In the genomic region with DNA sequence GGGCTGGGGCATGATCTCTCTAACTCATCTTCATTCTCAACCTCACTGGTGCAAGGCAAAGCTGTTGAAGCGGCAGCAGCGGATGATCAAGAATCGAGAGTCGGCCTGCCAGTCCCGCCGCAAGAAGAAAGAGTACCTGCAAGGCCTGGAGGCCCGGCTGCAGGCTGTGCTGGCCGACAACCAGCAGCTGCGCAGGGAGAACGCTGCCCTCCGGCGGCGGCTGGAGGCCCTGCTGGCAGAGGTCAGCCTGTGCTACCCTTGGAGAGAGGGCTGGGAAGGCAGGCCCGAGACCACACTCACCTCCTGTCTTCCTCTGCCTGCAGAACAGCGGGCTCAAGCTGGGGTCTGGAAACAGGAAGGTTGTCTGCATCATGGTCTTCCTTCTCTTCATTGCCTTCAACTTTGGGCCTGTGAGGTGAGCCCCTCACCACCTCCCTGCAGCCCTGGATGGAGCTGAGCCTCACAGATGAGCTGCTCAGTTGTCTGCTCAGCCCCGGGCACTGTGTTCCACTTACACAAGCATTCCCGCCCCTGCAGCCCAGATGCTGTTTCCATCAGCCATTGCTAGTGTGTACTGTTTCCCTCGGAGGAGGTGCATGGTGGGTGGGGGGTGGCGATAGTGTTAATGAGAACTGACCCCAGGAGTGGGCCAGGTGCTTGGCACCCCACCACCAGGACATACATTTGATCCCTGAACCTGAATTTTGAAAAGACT, we compare ENCODE assay signal across 8 mouse cellular contexts. TPM values are rescaled to one million over a fixed set of nuclear protein-coding genes. Genes with fewer than 3 reads are reported as not detected.
A peak's percentile ranks its signal among the peaks of the same experiment; 100 is the strongest.
DNase-seq lines count a peak whose midpoint lies in the region; ATAC-seq lines count a peak whose summit lies in the region.

No protein-coding gene starts in this region.

- 55% methylated on average over 19 of the region's 19 CpGs for WGBS in heart, embryonic 11.5 days (ENCODE audit: insufficient replicate concordance)
- 49% methylated on average over 19 of the region's 19 CpGs for WGBS in neural tube, embryonic 11.5 days
- WGBS in neural tube, embryonic 15.5 days, result 50% methylated on average over 19 of the region's 19 CpGs
- 49% methylated on average over 19 of the region's 19 CpGs for WGBS in heart, embryonic 12.5 days

- no peaks in the 10 kb centered on the region; the same call in 1 of the 2 replicates for H3K27me3 ChIP-seq in heart, embryonic 11.5 days (ENCODE audit: control insufficient read depth, insufficient read depth, low read length)
- no peaks in the 10 kb centered on the region for H3K27me3 ChIP-seq in neural tube, embryonic 11.5 days (ENCODE audit: control insufficient read depth, insufficient read depth, low read length)
- no peaks in the 10 kb centered on the region for H3K27me3 ChIP-seq in neural tube, embryonic 15.5 days (replicated peaks)
- no peaks in the 10 kb centered on the region for H3K27me3 ChIP-seq in heart, embryonic 12.5 days (replicated peaks)

- ATAC-seq in heart, embryonic 11.5 days (replicated peaks; ENCODE audit: insufficient number of reproducible peaks, low FRiP score, low TSS enrichment), result no peak
- ATAC-seq in neural tube, embryonic 11.5 days (ENCODE audit: insufficient read depth, low FRiP score, low TSS enrichment), result no peak
- ATAC-seq in neural tube, embryonic 15.5 days (ENCODE audit: low FRiP score), result no peak
- no peak for ATAC-seq in heart, embryonic 12.5 days (ENCODE audit: insufficient number of reproducible peaks, low FRiP score)

- H3K27ac ChIP-seq in heart, embryonic 11.5 days (ENCODE audit: low read depth, low read length), result no peak overlapping the region
- H3K27ac ChIP-seq in neural tube, embryonic 11.5 days (ENCODE audit: low read depth, low read length), result no peak overlapping the region
- no peak overlapping the region for H3K27ac ChIP-seq in neural tube, embryonic 15.5 days (replicated peaks)
- no peak overlapping the region for H3K27ac ChIP-seq in heart, embryonic 12.5 days (ENCODE audit: poor library complexity, severe bottlenecking)

- no peak overlapping the region for H3K9ac ChIP-seq in heart, embryonic 11.5 days (ENCODE audit: low read depth, low read length)
- no peak overlapping the region for H3K9ac ChIP-seq in neural tube, embryonic 11.5 days (ENCODE audit: low read length)
- H3K9ac ChIP-seq in neural tube, embryonic 15.5 days (replicated peaks), result no peak overlapping the region
- no peak overlapping the region for H3K9ac ChIP-seq in heart, embryonic 12.5 days

- DNase-seq in heart, adult 11 months, result peak; percentile 91
- DNase-seq in neural tube, embryonic 11.5 days (ENCODE audit: low spot score), result peak; percentile 54
- DNase-seq in cerebellum, postnatal 10 days, result peak; percentile 54 to 56
- peak; percentile 69 for DNase-seq in retina, embryonic 14.5 days (ENCODE audit: low spot score)
- no peak for DNase-seq in layer of hippocampus, adult 9-10 months (ENCODE audit: low spot score)

- H3K4me1 ChIP-seq in heart, embryonic 11.5 days (ENCODE audit: control insufficient read depth, insufficient read depth, low read length), result peaks cover 20% of the 10 kb centered on the region
- peaks cover 11% of the 10 kb centered on the region; the same call in 1 of the 2 replicates for H3K4me1 ChIP-seq in neural tube, embryonic 11.5 days (ENCODE audit: control insufficient read depth, insufficient read depth, low read length)
- H3K4me1 ChIP-seq in neural tube, embryonic 15.5 days, result peaks cover 31% of the 10 kb centered on the region
- peaks cover 31% of the 10 kb centered on the region for H3K4me1 ChIP-seq in heart, embryonic 12.5 days (replicated peaks)

- no peak overlapping the region for H3K4me2 ChIP-seq in heart, embryonic 11.5 days
- no peak overlapping the region for H3K4me2 ChIP-seq in neural tube, embryonic 11.5 days (ENCODE audit: low read depth)
- H3K4me2 ChIP-seq in neural tube, embryonic 15.5 days, result no peak overlapping the region
- no peak overlapping the region for H3K4me2 ChIP-seq in heart, embryonic 12.5 days

- peaks cover 15% of the 10 kb centered on the region for H3K36me3 ChIP-seq in heart, embryonic 11.5 days (ENCODE audit: control insufficient read depth, insufficient read depth, low read length)
- H3K36me3 ChIP-seq in neural tube, embryonic 11.5 days (ENCODE audit: control insufficient read depth, insufficient read depth, low read length), result peaks cover 20% of the 10 kb centered on the region
- peaks cover 63% of the 10 kb centered on the region for H3K36me3 ChIP-seq in neural tube, embryonic 15.5 days
- H3K36me3 ChIP-seq in heart, embryonic 12.5 days, result peaks cover 56% of the 10 kb centered on the region

- no peaks in the 10 kb centered on the region for H3K9me3 ChIP-seq in heart, embryonic 11.5 days (replicated peaks; ENCODE audit: control insufficient read depth, low read length)
- no peaks in the 10 kb centered on the region for H3K9me3 ChIP-seq in neural tube, embryonic 11.5 days (ENCODE audit: control insufficient read depth, low read length)
- no peaks in the 10 kb centered on the region for H3K9me3 ChIP-seq in neural tube, embryonic 15.5 days (replicated peaks)
- H3K9me3 ChIP-seq in heart, embryonic 12.5 days (replicated peaks), result no peaks in the 10 kb centered on the region

- no peak overlapping the region for H3K4me3 ChIP-seq in heart, embryonic 11.5 days (ENCODE audit: low read depth, low read length)
- no peak overlapping the region for H3K4me3 ChIP-seq in neural tube, embryonic 11.5 days (ENCODE audit: low read depth, low read length)
- no peak overlapping the region for H3K4me3 ChIP-seq in neural tube, embryonic 15.5 days (replicated peaks)
- H3K4me3 ChIP-seq in heart, embryonic 12.5 days, result no peak overlapping the region

RNA-seq across cellular contexts. Expression of a gene that starts 4.7 kb away (rescaled TPM):
- polyA plus RNA-seq in heart, embryonic 11.5 days (2014; fragmentation: Nextera tagmentation; extraction: Ambion mirVana), result 41.0 and 49.8 TPM in 2 replicates
- polyA plus RNA-seq in neural tube, embryonic 11.5 days (2014; fragmentation: Nextera tagmentation; extraction: Ambion mirVana), result 78.3 and 88.4 TPM in 2 replicates
- 109 and 112 TPM in 2 replicates for polyA plus RNA-seq in neural tube, embryonic 15.5 days (2015; fragmentation: Nextera tagmentation; extraction: Ambion mirVana)
- polyA plus RNA-seq in heart, embryonic 12.5 days (2016; fragmentation: Nextera tagmentation; extraction: Ambion mirVana), result 63.2 and 67.0 TPM in 2 replicates

RNA-seq across cellular contexts. Expression of a gene that starts 7.1 kb away (rescaled TPM):
- polyA plus RNA-seq in heart, embryonic 11.5 days (2014; fragmentation: Nextera tagmentation; extraction: Ambion mirVana), result 10.9 and 11.4 TPM in 2 replicates
- 15.5 and 17.6 TPM in 2 replicates for polyA plus RNA-seq in neural tube, embryonic 11.5 days (2014; fragmentation: Nextera tagmentation; extraction: Ambion mirVana)
- polyA plus RNA-seq in neural tube, embryonic 15.5 days (2015; fragmentation: Nextera tagmentation; extraction: Ambion mirVana), result 14.9 and 15.8 TPM in 2 replicates
- 10.2 and 11.1 TPM in 2 replicates for polyA plus RNA-seq in heart, embryonic 12.5 days (2016; fragmentation: Nextera tagmentation; extraction: Ambion mirVana)

RNA-seq across cellular contexts. Expression of a gene that starts 18.7 kb away (rescaled TPM):
- polyA plus RNA-seq in heart, embryonic 11.5 days (2014; fragmentation: Nextera tagmentation; extraction: Ambion mirVana), result 0.24 and 0.27 TPM in 2 replicates
- polyA plus RNA-seq in neural tube, embryonic 11.5 days (2014; fragmentation: Nextera tagmentation; extraction: Ambion mirVana), result 0.03 TPM in 1 of 2 replicates, not detected in the other
- 0.50 and 0.64 TPM in 2 replicates for polyA plus RNA-seq in neural tube, embryonic 15.5 days (2015; fragmentation: Nextera tagmentation; extraction: Ambion mirVana)
- 0.77 and 0.98 TPM in 2 replicates for polyA plus RNA-seq in heart, embryonic 12.5 days (2016; fragmentation: Nextera tagmentation; extraction: Ambion mirVana)

RNA-seq across cellular contexts. Expression of a gene that starts 22.3 kb away (rescaled TPM):
- not detected in 2 replicates for polyA plus RNA-seq in heart, embryonic 11.5 days (2014; fragmentation: Nextera tagmentation; extraction: Ambion mirVana)
- 0.57 and 0.87 TPM in 2 replicates for polyA plus RNA-seq in neural tube, embryonic 11.5 days (2014; fragmentation: Nextera tagmentation; extraction: Ambion mirVana)
- polyA plus RNA-seq in neural tube, embryonic 15.5 days (2015; fragmentation: Nextera tagmentation; extraction: Ambion mirVana), result 6.3 and 7.3 TPM in 2 replicates
- polyA plus RNA-seq in heart, embryonic 12.5 days (2016; fragmentation: Nextera tagmentation; extraction: Ambion mirVana), result 0.17 TPM in 1 of 2 replicates, not detected in the other

RNA-seq across cellular contexts. Expression of a gene that starts 23.4 kb away (rescaled TPM):
- 31.7 and 34.3 TPM in 2 replicates for polyA plus RNA-seq in heart, embryonic 11.5 days (2014; fragmentation: Nextera tagmentation; extraction: Ambion mirVana)
- polyA plus RNA-seq in neural tube, embryonic 11.5 days (2014; fragmentation: Nextera tagmentation; extraction: Ambion mirVana), result 27.6 and 30.3 TPM in 2 replicates
- polyA plus RNA-seq in neural tube, embryonic 15.5 days (2015; fragmentation: Nextera tagmentation; extraction: Ambion mirVana), result 20.1 and 21.3 TPM in 2 replicates
- 28.9 TPM in 2 replicates for polyA plus RNA-seq in heart, embryonic 12.5 days (2016; fragmentation: Nextera tagmentation; extraction: Ambion mirVana)
